Mouse (Mus musculus): ENCODE data around the gene Prx.
"Not testable (repeated sequence)": the region's sequence is repeated elsewhere in the genome, so short reads cannot be mapped to it uniquely, and the experiment has no call there.

Gene Prx

DNA sequence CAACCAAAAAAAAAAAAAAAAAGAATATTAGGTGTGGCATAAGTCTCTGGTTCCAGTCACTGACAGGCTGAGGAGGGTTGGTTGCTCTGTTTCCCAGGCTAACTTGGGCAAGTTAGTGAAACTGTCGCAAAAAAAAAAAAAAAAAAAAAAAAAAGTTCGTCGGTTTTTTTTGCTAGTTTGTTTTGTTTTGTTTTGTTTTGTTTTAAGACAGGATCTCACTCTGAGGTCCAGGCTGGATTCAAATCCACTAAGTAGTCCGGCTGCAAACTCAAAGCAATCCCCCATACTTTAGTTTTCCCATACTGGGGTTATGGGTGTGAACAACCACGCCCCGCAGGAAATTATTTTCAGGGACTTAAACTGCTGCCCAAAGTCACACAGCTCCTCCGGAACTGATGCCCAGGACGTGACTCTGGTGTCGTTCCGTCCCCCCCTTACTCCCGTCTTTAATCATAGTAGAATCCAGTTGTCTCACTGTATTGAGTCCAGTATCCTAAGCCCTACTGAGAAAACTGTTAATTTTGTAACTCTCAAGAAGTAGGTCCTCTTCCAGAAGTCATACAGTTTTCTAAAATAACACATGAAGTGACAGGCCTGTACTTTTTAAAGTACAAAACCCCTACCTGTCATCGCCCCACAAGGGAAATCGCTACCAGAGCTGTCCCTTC, 12.9 kb upstream of the Prx start:
- no peak for DNase-seq (ENCODE audit: low spot score)

DNA sequence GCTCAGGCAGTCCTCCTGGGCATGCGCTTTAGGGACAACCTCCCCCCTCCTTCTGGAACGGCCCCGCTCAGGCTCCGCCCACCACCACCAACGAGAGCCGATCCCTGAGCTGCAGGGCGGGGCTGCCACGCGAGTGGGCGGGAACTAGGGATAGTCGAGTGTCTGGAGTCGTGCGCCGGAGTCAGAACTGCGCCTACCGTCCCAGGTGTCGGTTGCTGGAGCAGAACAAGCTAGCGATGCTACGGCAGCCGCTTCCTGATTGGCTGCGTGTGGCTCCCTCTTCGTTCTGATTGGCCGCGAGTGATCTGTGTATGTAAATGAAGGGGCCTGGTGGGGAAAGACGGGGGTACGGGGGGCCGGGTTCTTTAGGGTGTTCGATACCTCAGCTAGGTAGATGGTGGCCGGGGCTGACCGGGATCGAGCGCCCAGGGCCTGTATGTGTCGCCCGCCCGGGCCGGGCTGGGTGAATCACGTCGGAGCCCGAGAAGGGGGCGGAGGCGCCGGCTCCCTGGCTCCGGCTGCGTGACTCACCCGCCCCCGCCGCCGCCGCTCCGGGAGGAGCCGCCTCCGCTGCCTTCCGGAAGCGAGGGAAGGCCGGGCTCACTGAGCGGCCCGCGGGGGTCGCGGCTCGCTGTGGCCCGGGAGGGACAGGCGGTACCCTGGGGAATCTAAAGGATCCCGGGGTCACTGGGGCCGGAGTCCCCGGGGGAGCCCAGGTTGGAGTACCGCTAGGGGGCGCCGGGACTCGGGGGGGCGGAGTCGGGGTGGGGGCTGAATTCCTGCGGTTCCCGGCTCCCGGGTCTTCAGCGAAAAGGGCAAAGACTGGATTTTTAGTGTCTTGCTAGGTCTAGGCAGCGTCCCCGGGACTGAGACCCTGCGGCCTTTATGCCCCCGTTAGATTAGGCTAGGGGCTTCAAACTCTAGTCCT, 12.1 kb upstream of the Prx start, which contains the start of gene Sertad1:
Sertad1 (plus strand) TSS at position 141 of the 928 bp plus-strand sequence.
- peak; percentile 100 for DNase-seq (ENCODE audit: low spot score)

DNA sequence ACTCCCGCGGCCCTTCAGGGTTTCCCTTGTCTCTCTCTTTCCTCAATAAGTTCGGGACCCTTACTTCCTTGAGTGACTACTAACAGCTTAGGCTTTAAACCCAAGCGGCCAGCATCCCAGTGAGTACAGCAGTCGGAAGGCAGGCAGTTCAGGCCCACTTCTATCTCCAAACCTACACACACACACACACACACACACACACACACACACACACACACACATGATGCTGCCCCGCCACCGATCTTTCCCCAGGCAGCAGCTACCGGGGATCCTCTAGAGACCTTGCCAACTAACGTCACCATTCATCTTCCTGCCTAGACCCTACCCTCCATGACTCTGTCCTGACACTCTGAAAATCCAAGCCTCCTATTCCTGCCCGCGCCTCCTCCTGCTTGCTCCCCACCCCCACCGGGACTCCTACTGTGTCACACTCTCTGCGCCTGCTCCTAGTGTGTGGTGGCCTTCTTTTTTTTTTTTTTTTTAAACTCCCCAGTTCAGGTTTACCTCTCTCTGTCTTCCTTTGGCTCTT, 11.3 kb upstream of the Prx start:
- peak; percentile 80 for DNase-seq (ENCODE audit: low spot score)

DNA sequence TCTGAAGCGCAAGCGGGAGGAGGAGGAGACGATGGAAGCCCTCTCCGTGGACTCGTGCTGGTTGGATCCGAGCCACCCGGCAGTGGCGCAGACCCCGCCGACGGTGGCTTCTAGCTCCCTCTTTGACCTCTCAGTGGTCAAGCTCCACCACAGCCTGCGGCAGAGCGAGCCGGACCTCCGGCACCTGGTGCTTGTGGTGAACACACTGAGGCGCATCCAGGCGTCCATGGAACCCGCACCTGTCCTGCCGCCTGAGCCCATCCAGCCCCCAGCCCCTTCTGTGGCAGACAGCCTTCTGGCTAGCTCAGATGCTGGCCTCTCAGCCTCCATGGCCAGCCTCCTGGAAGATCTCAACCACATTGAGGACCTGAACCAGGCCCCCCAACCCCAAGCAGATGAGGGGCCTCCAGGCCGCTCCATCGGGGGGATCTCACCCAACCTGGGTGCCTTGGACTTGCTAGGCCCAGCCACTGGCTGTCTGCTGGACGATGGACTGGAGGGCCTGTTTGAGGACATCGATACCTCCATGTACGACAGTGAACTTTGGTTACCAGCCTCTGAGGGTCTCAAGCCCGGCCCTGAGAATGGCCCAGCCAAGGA, 9.8 kb upstream of the Prx start:
- no peak for DNase-seq (ENCODE audit: low spot score)

DNA sequence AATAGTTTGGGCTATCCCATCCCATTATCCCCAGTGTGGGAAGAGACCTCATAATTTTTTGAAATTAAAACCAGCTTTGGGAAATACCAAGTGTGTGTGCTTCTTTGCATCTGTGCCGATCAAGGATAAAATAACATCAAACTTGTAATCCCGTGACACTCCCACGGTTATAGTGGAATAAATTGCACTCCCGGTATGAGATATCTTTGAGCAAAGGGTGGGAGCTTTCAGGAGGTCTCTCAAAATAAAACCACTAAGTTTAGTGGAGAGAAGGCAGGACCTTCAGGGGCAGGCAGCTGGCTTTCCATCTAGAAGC, 8.9 kb upstream of the Prx start:
- DNase-seq (ENCODE audit: low spot score), result no peak

DNA sequence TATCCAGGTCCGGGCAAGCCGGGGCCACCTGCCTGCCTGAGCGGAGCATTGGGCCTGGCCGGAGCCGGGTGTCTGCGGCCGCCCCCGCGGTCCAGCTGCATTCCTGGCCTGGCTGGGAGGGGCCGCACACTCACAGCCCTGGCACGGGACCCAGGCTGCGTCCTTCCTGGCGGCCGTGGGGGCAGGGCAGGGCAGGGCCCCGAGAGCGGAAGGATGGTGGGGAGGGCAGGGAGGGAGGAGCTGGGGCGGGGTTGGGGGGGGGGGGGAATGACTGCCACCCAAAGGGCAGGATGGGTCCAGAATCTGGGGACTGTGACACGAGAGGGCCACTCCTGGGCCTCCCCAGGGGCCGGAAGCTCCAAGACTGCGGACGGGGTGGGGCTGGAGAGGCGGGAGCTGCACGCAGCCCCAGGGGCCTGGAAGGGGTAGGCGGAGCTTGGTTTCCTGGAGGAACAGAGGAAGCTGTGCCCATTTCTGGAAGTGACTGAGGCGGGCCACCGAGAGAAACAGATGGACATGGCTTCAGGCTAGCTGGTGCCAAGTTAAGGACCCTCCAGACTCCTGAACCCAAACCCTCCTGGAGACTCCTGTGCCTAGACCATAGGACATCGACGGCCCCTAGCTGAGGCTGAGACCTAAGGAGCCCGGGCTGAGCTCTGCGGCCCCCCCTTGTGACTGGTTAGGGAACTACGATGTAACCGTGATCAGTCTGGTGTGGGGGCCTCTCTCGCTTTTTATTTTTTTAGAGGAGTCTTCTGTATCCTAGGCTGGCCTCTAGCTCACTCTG, 8.4 kb upstream of the Prx start:
- peak; percentile 97 for DNase-seq (ENCODE audit: low spot score)

DNA sequence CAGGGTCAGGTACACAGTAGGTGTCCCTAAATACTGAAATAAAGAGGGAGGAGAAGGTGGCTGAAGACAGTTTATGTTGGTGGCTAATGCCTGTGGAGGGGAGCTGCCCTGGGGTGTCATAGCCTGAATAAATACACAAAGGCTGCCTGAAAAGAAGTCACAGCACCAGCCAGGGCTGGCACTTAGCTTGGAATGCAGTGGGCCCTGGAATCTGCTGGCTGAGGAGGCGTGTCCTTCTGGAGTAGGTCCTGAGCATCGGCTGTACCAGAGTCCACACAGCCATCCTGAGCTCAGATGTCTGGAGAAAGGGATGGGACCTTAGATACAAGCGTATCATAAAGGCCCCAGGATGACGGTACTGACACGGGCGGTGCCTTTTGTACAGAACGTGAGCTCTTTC, 7.3 kb upstream of the Prx start:
- no peak for DNase-seq (ENCODE audit: low spot score)

DNA sequence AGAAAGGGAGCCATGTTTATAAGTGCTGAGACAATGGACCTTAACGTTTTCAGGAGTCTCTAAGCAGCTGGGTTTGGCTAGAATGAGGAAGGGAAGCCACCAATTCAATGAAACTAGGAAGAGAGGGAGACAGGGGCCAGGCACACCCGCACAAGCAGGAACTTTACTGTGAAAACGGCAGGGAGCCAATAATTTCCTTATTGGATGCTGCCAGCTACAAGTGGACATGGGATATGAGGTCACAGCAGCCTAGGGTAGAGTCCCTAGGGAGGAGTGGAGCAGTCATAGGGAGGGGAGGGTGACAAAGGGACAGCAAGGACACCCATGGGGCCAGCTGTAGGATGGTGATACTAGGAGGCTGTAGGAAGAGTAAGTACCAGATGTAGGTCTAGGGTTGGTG, 6.1 kb upstream of the Prx start:
- no peak for DNase-seq (ENCODE audit: low spot score)

DNA sequence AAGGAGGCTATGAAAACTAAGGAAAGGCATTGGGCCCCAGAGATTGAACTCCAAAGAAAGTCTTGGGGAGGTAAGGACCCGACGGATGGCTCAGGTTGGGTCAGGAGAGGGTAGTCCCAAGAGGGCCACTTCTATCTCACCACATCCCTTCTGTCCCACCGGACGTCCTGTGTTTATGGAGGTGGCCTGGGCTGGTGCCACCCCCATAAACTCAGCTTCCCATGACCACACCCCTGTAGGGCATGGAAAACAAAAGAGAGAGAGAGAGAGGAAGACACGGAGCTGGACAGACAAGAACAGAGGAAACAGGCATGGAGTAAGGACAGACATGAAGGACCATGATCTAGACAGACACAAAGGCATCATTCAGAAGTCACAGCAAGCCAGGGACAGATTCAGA, 5.7 kb upstream of the Prx start:
- no peak for DNase-seq (ENCODE audit: low spot score)

DNA sequence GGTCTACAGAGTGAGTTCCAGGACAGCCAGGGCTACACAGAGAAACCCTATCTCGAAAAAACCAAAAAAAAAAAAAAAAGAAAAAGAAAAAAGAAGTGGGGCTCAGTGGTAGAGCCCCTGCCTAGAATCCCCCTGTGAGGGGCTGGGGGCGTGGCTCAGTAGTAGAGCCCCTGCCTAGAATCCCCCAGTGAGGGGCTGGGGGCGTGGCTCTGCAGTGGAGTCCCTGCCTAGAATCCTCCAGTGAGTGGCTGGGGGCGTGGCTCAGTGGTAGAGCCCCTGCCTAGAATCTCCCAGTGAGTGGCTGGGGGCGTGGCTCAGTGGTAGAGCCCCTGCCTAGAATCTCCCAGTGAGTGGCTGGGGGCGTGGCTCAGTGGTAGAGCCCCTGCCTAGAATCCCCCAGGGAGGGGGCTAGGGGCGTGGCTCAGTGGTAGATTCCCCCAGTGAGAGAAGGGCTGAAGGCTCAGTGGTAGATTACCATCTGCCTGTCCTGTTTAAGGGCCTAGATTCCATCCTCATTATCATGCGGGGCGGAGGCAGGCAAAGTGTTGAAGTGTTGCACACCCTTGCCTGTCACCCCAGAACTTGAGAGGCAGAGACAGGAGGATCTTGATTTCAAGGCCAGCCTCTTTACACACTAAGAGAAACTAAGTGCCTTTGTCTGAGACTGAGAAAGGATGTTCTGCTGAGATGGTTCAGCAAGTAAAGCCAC, 4.3 kb upstream of the Prx start:
- DNase-seq (ENCODE audit: low spot score), result not testable (repeated sequence)

DNA sequence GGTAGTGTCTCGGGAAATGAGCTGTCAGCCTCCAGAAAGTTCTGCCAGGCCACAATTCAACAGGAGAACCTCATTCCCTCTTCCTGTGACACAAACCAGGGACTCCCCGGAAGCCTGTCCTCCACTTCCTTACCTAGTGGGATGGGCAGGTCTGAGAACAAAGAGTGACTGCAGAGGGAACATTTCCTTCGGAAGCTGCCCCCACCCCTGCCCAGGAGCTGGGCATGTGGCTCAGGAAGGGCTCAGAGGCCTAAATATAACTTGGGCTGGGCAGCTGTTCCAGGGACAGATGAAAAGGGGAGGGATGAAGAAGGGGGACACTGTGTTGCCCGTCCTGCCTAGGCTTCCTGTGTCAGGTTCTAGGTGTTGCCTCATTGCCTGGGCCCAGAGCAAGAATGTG, 2.5 kb downstream of the Prx start:
- DNase-seq (ENCODE audit: low spot score), result no peak

DNA sequence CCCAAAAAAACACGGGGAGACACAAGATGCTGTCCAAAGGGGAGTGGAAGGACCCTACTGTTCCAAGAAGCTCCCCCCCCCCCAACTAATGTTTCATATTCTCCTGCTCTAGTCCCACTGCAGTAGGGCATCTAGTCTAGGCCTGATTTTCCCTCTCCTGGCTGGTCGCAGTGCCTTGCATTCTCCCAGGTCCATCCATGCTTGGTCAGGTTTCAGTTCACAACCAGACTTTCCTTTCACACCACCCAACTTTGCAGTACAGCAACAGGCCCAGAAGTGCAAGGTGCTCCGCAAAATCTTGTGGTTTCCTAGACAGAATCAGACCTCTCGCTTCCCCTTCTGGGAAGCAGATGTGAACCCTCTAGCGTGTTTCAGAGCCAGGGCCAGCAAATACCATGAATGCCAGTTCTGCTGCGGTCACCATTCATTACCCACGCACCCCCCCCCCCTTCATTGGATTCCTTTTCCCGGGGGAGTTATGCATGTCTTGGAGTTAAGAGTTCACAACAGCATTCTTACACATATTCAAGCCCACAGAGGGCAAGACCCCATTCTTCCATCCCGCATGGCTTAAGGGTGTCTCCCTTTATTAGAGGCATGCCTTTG, 7.7 kb downstream of the Prx start:
- no peak for DNase-seq (ENCODE audit: low spot score)

DNA sequence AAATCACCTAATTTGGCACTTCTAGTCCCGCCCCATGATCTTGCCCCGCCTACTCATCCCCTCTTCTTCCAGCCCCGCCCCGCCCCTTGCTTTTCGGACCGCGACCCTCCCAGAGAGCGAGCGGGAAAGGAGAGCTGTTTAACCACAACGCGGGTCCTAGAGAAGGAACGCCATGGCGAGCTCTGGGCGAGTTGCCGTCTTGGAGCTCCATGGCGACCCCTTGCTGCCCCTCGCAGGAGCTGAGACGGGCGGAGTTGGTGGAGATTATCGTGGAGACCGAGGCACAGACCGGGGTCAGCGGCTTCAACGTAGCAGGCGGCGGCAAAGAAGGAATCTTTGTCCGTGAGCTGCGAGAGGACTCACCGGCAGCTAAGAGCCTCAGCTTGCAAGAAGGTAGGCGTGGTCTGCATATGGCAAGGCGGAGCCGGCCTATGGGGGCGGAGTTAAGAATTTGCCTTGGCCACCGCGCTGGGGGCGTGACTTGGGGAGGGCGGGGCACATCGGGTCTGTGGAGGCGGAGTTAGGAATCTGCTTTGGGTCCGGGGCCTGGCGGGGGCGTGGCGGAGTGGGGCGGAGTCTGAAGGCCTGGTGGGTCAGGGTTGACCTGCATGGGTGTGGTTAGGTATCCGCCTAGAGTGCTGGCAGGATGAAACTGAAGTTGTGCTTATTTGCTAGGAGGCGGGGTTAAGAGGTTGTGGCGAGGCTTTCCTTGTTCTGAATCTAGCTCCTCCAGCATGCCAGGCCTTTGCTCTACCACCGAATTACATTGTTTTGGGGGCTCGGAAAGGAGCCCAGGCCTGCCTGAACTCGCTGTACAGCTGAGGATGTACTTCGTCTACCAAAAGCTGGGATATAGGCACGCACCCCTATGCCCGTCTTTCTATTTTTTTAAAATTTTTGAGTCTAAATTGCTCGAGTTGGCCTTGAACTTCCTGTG, 8.9 kb downstream of the Prx start:
- peak; percentile 100 for DNase-seq (ENCODE audit: low spot score)

DNA sequence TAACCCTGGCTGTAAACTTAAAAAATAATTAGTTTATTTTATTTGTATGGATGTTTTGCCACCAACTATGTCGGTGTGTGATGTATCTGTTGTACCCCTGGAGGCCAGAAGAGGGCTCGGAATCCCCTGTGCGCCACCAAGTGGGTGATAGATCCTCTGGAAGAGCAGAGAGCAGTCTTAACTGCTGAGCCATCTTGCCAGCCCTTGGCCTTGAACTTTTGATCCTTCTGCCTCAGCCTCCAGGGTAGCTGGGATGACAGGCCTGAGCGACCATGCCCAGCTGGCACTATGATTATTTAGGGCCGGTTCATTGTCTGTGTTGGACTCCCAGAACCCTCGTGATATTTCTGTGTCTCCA, 9.5 kb downstream of the Prx start:
- DNase-seq (ENCODE audit: low spot score), result peak; percentile 72

DNA sequence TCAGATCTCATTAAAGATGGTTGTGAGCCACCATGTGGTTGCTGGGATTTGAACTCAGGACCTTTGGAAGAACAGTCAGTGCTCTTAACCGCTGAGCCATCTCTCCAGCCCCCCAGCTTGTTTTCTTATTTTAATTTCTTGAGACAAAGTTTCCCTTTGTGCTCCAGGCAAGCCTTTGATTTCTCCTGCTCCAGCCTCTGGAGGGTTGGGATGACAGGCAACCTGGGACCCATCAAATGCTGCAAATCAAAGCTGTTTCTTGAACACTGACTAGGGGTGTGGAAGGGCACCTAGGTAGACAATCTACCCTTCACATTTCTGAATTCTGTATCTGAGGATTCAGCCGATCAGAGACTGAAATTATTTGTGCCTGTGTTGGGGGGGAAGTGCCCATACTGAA, 11.7 kb downstream of the Prx start:
- DNase-seq (ENCODE audit: low spot score), result no peak

DNA sequence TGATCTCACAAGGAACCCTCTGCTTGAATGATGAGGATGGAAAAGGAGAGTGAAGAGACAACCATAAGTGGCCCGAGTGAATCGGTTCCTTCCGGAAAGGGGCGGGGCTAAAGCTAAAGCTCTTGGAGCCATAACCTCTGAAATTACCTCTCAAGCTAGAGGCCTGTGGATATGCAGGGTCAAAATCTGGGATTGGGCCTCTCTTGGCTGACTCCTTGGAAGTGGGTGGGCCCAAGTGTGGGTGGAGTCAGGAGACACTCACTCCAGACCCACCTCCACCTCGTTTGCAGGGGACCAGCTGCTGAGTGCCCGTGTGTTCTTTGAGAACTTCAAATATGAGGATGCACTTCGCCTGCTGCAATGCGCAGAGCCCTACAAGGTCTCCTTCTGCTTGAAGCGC, 15.8 kb downstream of the Prx start:
- DNase-seq (ENCODE audit: low spot score), result no peak

DNA sequence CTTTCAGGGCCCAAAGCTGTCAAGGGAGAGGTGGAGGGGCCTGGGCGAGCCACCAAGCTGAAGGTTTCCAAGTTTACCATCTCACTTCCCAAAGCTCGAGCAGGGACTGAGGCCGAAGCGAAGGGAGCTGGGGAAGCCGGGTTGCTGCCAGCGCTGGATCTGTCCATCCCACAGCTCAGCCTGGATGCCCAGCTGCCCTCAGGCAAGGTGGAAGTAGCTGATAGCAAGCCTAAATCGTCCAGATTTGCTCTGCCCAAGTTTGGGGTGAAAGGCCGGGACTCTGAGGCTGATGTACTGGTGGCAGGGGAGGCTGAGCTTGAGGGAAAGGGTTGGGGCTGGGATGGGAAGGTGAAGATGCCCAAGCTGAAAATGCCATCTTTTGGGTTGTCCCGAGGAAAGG, 19.2 kb downstream of the Prx start:
- DNase-seq (ENCODE audit: low spot score), result no peak

DNA sequence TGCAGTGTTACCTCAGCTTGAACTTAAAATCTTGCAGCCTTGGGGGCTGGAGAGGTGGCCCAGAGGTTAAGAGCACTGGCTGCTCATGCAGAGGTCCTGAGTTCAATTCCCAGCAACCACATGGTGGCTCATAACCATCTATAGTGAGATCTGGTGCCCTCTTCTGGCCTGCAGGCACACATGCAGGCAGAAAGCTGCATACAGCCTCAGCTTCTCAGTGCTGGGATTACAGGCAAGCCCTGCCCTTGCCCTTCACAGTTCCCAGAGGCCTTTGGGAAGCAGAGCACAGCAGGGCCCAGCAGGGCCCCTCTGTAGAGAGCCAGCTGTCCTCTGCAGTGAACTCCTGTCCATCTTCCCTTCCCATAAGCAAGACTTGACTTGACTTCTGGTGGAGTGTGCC, 21.0 kb downstream of the Prx start:
- no peak for DNase-seq (ENCODE audit: low spot score)

DNA sequence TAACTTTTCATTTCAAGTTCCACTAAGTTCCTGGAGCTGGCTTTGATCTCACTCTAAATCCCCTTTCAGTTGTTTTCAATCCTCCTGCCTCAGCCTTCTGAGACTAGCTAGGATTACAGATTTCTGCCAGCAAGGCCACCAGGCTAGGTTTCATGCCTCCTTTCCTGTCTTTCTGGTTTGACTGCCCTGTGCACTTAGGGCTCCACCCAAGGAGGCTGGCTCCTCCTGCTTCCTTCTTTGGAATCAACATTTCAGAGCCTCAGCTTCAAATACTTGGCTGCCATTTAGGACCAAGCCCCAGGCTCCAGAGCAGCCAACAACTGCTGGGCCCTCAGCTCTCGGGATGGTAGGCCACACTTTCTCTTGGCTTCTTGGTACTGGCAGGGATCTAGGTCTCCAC, 21.5 kb downstream of the Prx start:
- peak; percentile 70 for DNase-seq (ENCODE audit: low spot score)

DNA sequence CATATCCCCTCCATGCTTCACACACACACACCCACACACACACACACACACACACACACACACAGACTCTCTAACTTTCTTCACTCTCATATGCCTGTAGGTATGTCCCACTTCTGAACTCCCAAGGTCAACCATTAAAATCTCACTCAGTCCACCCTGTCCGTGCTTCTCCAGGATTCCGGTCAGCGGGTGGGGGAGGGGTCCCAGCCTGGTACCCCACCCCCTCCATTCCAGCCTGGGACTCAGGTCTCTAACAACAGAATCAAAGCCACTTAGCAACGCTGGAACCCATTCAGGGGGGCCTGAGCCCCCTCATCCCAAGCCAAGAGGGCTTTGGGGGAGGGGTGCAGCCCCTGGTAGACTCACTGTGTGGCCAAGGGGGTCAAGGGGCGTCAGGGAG, 23.8 kb downstream of the Prx start, which contains the start of gene Hipk4:
Hipk4 (plus strand) TSS at position 301 of the 400 bp plus-strand sequence.
- no peak for DNase-seq (ENCODE audit: low spot score)

Data from urinary bladder, postnatal 14 days (tissue).